Mouse (Mus musculus) common myeloid progenitor, adult 5-6 weeks (primary cell): ENCODE data around the gene Chil4. TPM values are rescaled to one million over a fixed set of nuclear protein-coding genes. Genes with fewer than 3 reads are reported as not detected.
"Not testable (repeated sequence)": the region's sequence is repeated elsewhere in the genome, so short reads cannot be mapped to it uniquely, and the experiment has no call there.

Source experiments
- ATAC-seq: replicated peaks from 2 replicates; pipeline ENCODE4 v1.8.0; 2016; ENCODE audit warnings: low read depth, mild to moderate bottlenecking, moderate TSS enrichment, inconsistent platforms; ENCODE audit not compliant: poor library complexity, severe bottlenecking
- total RNA-seq: library from RNA; stranded (forward); fragments of 200-1000, 187-1606 nt; gene quantifications from 2 replicates; pipeline ENCODE4 v1.2.3, GENCODE M21; 2017

Gene Chil4
- not detected in 2 replicates for total RNA-seq

GRCm38 (mm10) chr3:106219407-106219806 lies at the start of gene Chil4:
Chil4 (minus strand) TSS chr3:106219507.
- no peak for ATAC-seq

GRCm38 (mm10) chr3:106265854-106266253 lies 46.5 kb upstream of the Chil4 start:
- ATAC-seq = no peak

GRCm38 (mm10) chr3:106264854-106265253 lies 45.5 kb upstream of the Chil4 start:
- ATAC-seq = no peak

- not testable (repeated sequence) for ATAC-seq
Measured at GRCm38 (mm10) chr3:106257076-106257475, 37.8 kb upstream of the Chil4 start.

- no peak for ATAC-seq
Measured at GRCm38 (mm10) chr3:106252719-106253118, 33.4 kb upstream of the Chil4 start.

- not testable (repeated sequence) for ATAC-seq
Measured at GRCm38 (mm10) chr3:106250763-106251399, 31.6 kb upstream of the Chil4 start.

- ATAC-seq = not testable (repeated sequence)
Measured at GRCm38 (mm10) chr3:106247369-106247768, 28.1 kb upstream of the Chil4 start.

- not testable (repeated sequence) for ATAC-seq
Measured at GRCm38 (mm10) chr3:106240210-106240609, 20.9 kb upstream of the Chil4 start.

GRCm38 (mm10) chr3:106239196-106239791 lies 20.0 kb upstream of the Chil4 start:
- no peak for ATAC-seq

GRCm38 (mm10) chr3:106223391-106223790 lies 4.1 kb upstream of the Chil4 start:
- ATAC-seq = not testable (repeated sequence)

- ATAC-seq = peak; percentile 45; the same call in 1 of the 2 replicates
Measured at GRCm38 (mm10) chr3:106221625-106222265, 2.4 kb upstream of the Chil4 start.

- not testable (repeated sequence) for ATAC-seq
Measured at GRCm38 (mm10) chr3:106218284-106218954, 888 bp downstream of the Chil4 start.

- not testable (repeated sequence) for ATAC-seq
Measured at GRCm38 (mm10) chr3:106198030-106198429, 21.3 kb downstream of the Chil4 start.

GRCm38 (mm10) chr3:106197246-106197645 lies 22.1 kb downstream of the Chil4 start:
- ATAC-seq = not testable (repeated sequence)

- ATAC-seq = no peak
Measured at GRCm38 (mm10) chr3:106196276-106196675, 23.0 kb downstream of the Chil4 start.

- no peak for ATAC-seq
Measured at GRCm38 (mm10) chr3:106195486-106195885, 23.8 kb downstream of the Chil4 start.

- no peak for ATAC-seq
Measured at GRCm38 (mm10) chr3:106187991-106188390, 31.3 kb downstream of the Chil4 start.

GRCm38 (mm10) chr3:106177509-106178189 lies 41.7 kb downstream of the Chil4 start:
- no peak for ATAC-seq

- not testable (repeated sequence) for ATAC-seq
Measured at GRCm38 (mm10) chr3:106174971-106175370, 44.3 kb downstream of the Chil4 start.

GRCm38 (mm10) chr3:106172506-106172905 lies 46.8 kb downstream of the Chil4 start:
- not testable (repeated sequence) for ATAC-seq
